Mouse (Mus musculus) midbrain, embryonic 16.5 days (tissue): Measurements from ENCODE around the gene Ap1m1. TPM values are rescaled to one million over a fixed set of nuclear protein-coding genes. Genes with fewer than 3 reads are reported as not detected.

ENCODE experiments used
- ATAC-seq: fragments of 200-750 bp; cut with Nextera tagmentation; 2 replicates; pipeline ENCODE4 v1.8.0; 2017; ENCODE audit warnings: moderate TSS enrichment
- H3K27ac ChIP-seq: fragments of 300-500 bp; sonication (generic); 2 replicates; pipeline ENCODE4 v1.5.1; 2014; ENCODE audit warnings: mild to moderate bottlenecking, low read length, mixed read lengths
- H3K27me3 ChIP-seq: fragments of 300-500 bp; sonication (generic); 2 replicates; pipeline ENCODE4 v1.6.1; 2014; ENCODE audit warnings: low read depth, low read length, mixed read lengths; ENCODE audit not compliant: control insufficient read depth, insufficient read depth
- H3K36me3 ChIP-seq: fragments of 300-500 bp; sonication (generic); 2 replicates; pipeline ENCODE4 v1.6.1; 2014; ENCODE audit warnings: mild to moderate bottlenecking, low read length, moderate library complexity, mixed read lengths; ENCODE audit not compliant: control insufficient read depth, insufficient read depth
- H3K4me1 ChIP-seq: fragments of 300-500 bp; sonication (generic); 2 replicates; pipeline ENCODE4 v1.6.1; 2014; ENCODE audit warnings: mild to moderate bottlenecking, low read length, mixed read lengths; ENCODE audit not compliant: control insufficient read depth, insufficient read depth
- H3K4me2 ChIP-seq: fragments of 300-500 bp; sonication (generic); 2 replicates; pipeline ENCODE4 v1.6.1; 2014; ENCODE audit warnings: mild to moderate bottlenecking, low read length, mixed read lengths
- H3K4me3 ChIP-seq: fragments of 300-500 bp; sonication (generic); 2 replicates; pipeline ENCODE4 v1.5.1; 2014; ENCODE audit warnings: low read depth, mild to moderate bottlenecking, low read length, moderate library complexity, mixed read lengths
- H3K9ac ChIP-seq: fragments of 300-500 bp; sonication (generic); 2 replicates; pipeline ENCODE4 v1.6.1; 2014; ENCODE audit warnings: low read depth, low read length, mixed read lengths
- H3K9me3 ChIP-seq: fragments of 300-500 bp; sonication (generic); replicated peaks from 2 replicates; pipeline ENCODE4 v1.6.1; 2014; ENCODE audit warnings: mild to moderate bottlenecking, low read length, mixed read lengths; ENCODE audit not compliant: control insufficient read depth, poor library complexity, severe bottlenecking
- WGBS: fragments of 180-500 bp; shearing (Covaris S2); extraction: QIAGEN DNeasy Blood & Tissue Kit; methylation state at CpG from one replicate; pipeline ENCODE4 v1.1.7; 2014; 5-methylcytosine and 5-hydroxymethylcytosine counted together
- polyA plus RNA-seq: library from polyadenylated mRNA; unstranded; fragments of >200 nt; fragmentation: Nextera tagmentation; extraction: Ambion mirVana; gene quantifications from 2 replicates; pipeline ENCODE4 v1.2.1, GENCODE M21; 2015

Ap1m1 gene
- polyA plus RNA-seq, 1 experiment from 2014 or later = 297 TPM

GRCm38 (mm10) chr8:72291104-72291503 is 51.3 kb downstream of the Ap1m1 start:
- Histone ChIP-seq H3K4me1 (no peaks in the 10 kb centered on the region), H3K27ac (no peak overlapping the region), H3K9ac (no peak overlapping the region), H3K9me3 (no peaks in the 10 kb centered on the region), H3K4me2 (no peak overlapping the region), H3K36me3 (no peaks in the 10 kb centered on the region), H3K4me3 (no peak overlapping the region), H3K27me3 (no peaks in the 10 kb centered on the region)
- WGBS = 79% methylated on average over 2 of the region's 2 CpGs
- no peak for ATAC-seq

GRCm38 (mm10) chr8:72293309-72293708 is 53.5 kb downstream of the Ap1m1 start:
- H3K36me3 ChIP-seq = no peaks in the 10 kb centered on the region
- no peaks in the 10 kb centered on the region for H3K9me3 ChIP-seq
- H3K27ac ChIP-seq = no peak overlapping the region
- no peak for ATAC-seq
- H3K27me3 ChIP-seq = no peaks in the 10 kb centered on the region
- no peak overlapping the region for H3K4me2 ChIP-seq
- H3K4me1 ChIP-seq = no peaks in the 10 kb centered on the region
- H3K4me3 ChIP-seq = no peak overlapping the region
- H3K9ac ChIP-seq = no peak overlapping the region

- no peaks in the 10 kb centered on the region for H3K4me1 ChIP-seq
- H3K4me2 ChIP-seq = no peak overlapping the region
- no peak overlapping the region for H3K4me3 ChIP-seq
- no peak overlapping the region for H3K9ac ChIP-seq
- no peaks in the 10 kb centered on the region for H3K36me3 ChIP-seq
- no peak for ATAC-seq
- no peaks in the 10 kb centered on the region for H3K27me3 ChIP-seq
- H3K9me3 ChIP-seq = no peaks in the 10 kb centered on the region
- 84% methylated on average over 3 of the region's 3 CpGs for WGBS
- H3K27ac ChIP-seq = no peak overlapping the region
These were observed 55.3 kb downstream of the Ap1m1 start for GRCm38 (mm10) chr8:72295125-72295524.

GRCm38 (mm10) chr8:72295679-72296078 is 55.9 kb downstream of the Ap1m1 start:
- Histone ChIP-seq H3K27ac (peak overlapping the region; percentile 23; the same call in 1 of the 2 replicates), H3K9ac (no peak overlapping the region), H3K9me3 (no peaks in the 10 kb centered on the region), H3K4me1 (no peaks in the 10 kb centered on the region), H3K27me3 (no peaks in the 10 kb centered on the region), H3K36me3 (no peaks in the 10 kb centered on the region), H3K4me2 (no peak overlapping the region), H3K4me3 (no peak overlapping the region)
- peak; percentile 62; the same call in 1 of the 2 replicates for ATAC-seq
- 55% methylated on average over 8 of the region's 8 CpGs for WGBS

- H3K27ac ChIP-seq = no peak overlapping the region
- ATAC-seq = no peak
- no peaks in the 10 kb centered on the region for H3K36me3 ChIP-seq
- no peaks in the 10 kb centered on the region for H3K4me1 ChIP-seq
- no peaks in the 10 kb centered on the region for H3K27me3 ChIP-seq
- no peak overlapping the region for H3K4me3 ChIP-seq
- H3K4me2 ChIP-seq = no peak overlapping the region
- no peak overlapping the region for H3K9ac ChIP-seq
- no peaks in the 10 kb centered on the region for H3K9me3 ChIP-seq
- WGBS = 92% methylated on average over 7 of the region's 8 CpGs
These were observed 56.7 kb downstream of the Ap1m1 start for GRCm38 (mm10) chr8:72296561-72296960.

- 92% methylated on average over 1 of the region's 1 CpGs for WGBS
- no peaks in the 10 kb centered on the region for H3K9me3 ChIP-seq
- no peaks in the 10 kb centered on the region for H3K27me3 ChIP-seq
- no peak overlapping the region for H3K27ac ChIP-seq
- no peaks in the 10 kb centered on the region for H3K4me1 ChIP-seq
- no peak for ATAC-seq
- no peak overlapping the region for H3K9ac ChIP-seq
- no peak overlapping the region for H3K4me3 ChIP-seq
- no peak overlapping the region for H3K4me2 ChIP-seq
- H3K36me3 ChIP-seq = no peaks in the 10 kb centered on the region
These were observed 59.1 kb downstream of the Ap1m1 start for GRCm38 (mm10) chr8:72298928-72299327.

GRCm38 (mm10) chr8:72300654-72301400 is 61.0 kb downstream of the Ap1m1 start:
- 79% methylated on average over 9 of the region's 9 CpGs for WGBS
- H3K4me1 ChIP-seq = no peaks in the 10 kb centered on the region
- no peaks in the 10 kb centered on the region for H3K9me3 ChIP-seq
- ATAC-seq = no peak
- no peak overlapping the region for H3K4me3 ChIP-seq
- H3K27ac ChIP-seq = no peak overlapping the region
- no peaks in the 10 kb centered on the region for H3K27me3 ChIP-seq
- H3K9ac ChIP-seq = no peak overlapping the region
- no peaks in the 10 kb centered on the region for H3K36me3 ChIP-seq
- no peak overlapping the region for H3K4me2 ChIP-seq

GRCm38 (mm10) chr8:72301497-72301896 is 61.7 kb downstream of the Ap1m1 start:
- no peaks in the 10 kb centered on the region for H3K4me1 ChIP-seq
- no peak overlapping the region for H3K4me3 ChIP-seq
- H3K27me3 ChIP-seq = no peaks in the 10 kb centered on the region
- H3K4me2 ChIP-seq = no peak overlapping the region
- no peak overlapping the region for H3K9ac ChIP-seq
- no peaks in the 10 kb centered on the region for H3K9me3 ChIP-seq
- H3K27ac ChIP-seq = no peak overlapping the region
- no peaks in the 10 kb centered on the region for H3K36me3 ChIP-seq
- 87% methylated on average over 5 of the region's 5 CpGs for WGBS
- ATAC-seq = no peak

- Histone ChIP-seq H3K27me3 (no peaks in the 10 kb centered on the region), H3K27ac (no peak overlapping the region), H3K4me2 (no peak overlapping the region), H3K9ac (no peak overlapping the region), H3K4me1 (no peaks in the 10 kb centered on the region), H3K9me3 (no peaks in the 10 kb centered on the region), H3K36me3 (no peaks in the 10 kb centered on the region), H3K4me3 (no peak overlapping the region)
- 81% methylated on average over 8 of the region's 8 CpGs for WGBS
- no peak for ATAC-seq
These were observed 63.3 kb downstream of the Ap1m1 start for GRCm38 (mm10) chr8:72302986-72303612.
